Mouse (Mus musculus): ENCODE data around the gene Tmem217. TPM values are rescaled to one million over a fixed set of nuclear protein-coding genes. Genes with fewer than 3 reads are reported as not detected.
"Not testable (repeated sequence)": the region's sequence is repeated elsewhere in the genome, so short reads cannot be mapped to it uniquely, and the experiment has no call there.

Gene Tmem217
- total RNA-seq, 2 experiments from 2014 or later: not detected

DNA sequence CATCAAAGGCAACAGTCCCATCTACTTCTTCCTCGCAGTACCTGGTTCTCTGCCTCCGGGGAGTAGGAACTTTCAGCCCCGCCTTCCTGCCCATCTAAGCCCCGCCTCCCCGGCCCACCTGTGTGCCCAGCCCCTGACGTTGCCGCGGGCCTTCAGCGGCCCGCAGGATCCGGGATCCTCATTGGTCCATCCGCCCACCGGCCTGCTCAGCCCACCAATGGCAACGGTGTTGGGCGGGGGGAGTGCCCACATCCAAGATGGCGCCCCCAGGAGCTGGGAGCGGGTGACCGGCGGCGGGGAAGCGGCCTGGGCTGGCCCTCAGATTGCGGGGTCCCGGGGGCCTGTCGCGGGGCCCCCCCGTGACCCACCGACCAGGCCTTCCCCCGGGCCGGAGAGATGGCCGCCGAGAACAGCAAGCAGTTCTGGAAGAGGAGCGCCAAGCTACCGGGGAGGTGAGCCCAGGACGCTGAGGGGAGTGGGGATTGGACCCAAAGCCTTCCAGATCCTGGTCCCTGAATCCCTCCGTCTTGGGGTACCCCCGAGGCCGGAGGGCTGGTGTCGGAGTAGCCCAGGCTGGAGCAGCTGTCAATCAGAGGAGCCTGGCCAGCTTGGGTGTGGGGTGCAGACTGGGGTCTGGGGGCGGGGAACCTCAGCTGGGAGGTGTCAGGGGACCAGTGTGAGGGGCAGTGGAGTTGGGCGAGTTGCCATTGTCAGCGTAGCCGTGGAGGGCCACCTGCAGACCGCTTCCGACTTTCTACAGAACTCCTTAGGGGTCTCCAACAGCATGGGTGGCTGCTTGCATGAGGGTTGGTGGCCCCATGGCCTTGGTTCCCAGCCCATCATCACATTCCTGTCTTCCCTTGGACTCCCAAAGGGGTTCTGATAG lies 2.4 kb downstream of the Tmem217 start, which contains the start of the genes Gm17657 and Tbc1d22b:
Gene Gm17657 (minus strand): TSS at position 96 of the 886 bp plus-strand sequence.
Gene Tbc1d22b (plus strand): TSS at position 243 of the 886 bp plus-strand sequence.
- DNase-seq (ENCODE audit: low spot score): peak; percentile 93

DNA sequence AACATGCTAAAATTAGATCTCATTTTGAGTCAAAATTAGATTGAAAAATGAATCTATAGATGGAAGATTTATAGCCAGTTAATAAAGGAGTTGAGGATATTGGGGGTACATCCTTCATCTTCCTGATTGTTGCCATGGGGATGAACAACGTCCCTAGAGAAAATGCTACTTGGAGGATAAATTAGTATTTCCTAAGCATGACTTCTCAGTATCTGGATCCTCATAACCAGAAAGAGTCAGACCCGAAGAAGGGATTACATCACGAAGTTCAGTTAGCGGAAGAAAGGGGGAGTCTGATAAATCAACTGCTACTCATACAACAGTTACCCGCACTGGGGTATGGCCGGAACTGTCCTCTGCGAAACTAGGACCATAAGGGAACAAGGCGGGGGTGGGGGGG lies 3.2 kb downstream of the Tmem217 start:
- no peak for DNase-seq (ENCODE audit: low spot score)

DNA sequence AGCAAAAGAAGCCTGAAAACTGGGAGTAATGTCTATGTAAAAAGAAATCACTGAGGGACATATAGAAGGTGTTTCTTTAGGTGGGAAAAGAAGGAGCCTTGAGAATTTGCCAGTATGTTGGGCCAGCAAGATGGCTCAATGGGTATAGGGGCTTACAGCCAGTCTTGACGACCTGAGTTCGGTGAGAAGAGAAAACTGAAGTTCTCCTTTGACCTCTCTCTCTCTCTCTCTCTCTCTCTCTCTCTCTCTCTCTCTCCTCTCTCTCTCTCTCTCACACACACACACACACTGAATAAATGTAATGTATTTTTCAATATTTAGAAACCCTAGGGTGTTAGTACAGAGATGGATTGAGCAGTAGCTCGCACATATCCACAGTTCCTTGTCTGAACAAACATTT lies 3.7 kb downstream of the Tmem217 start:
- no peak for DNase-seq (ENCODE audit: low spot score)

DNA sequence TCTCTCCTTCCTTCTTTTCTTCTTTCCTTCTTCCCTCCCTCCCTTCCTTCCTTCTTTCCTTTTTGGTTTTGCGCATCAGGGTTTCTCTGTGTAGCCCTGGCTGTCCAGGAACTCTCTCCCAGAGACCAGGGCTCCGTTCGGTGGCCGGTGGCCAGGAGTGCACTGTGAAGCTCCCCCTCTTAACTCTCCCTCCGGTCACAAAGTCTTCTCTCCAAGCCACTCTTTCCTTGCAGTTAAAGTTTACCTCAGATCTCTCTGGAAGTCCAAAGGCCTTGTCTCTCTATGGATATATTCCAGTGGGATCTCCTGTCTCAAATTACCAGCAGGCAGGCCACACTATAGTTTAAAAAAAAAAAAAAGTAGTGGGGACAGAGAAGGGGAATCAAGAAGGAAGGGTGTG lies 6.9 kb downstream of the Tmem217 start:
- DNase-seq (ENCODE audit: low spot score): no peak

DNA sequence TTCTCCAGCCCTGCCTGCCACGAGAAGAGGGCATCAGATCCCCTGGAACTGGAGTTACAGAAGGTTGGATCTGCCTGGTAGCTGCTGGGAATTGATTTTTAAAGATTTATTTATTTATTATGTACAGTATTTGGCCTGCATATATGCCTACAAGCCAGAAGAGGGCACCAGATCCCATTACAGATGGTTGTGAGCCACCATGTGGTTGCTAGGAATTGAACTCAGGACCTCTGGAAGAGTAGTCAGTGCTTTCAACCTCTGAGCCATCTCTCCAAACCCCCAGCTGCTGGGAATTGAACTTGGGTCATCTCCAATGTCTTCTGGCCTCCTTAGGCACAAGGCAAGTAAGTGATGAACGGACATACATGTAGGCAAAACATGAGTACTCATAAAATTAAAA lies 8.1 kb downstream of the Tmem217 start:
- DNase-seq (ENCODE audit: low spot score): no peak

DNA sequence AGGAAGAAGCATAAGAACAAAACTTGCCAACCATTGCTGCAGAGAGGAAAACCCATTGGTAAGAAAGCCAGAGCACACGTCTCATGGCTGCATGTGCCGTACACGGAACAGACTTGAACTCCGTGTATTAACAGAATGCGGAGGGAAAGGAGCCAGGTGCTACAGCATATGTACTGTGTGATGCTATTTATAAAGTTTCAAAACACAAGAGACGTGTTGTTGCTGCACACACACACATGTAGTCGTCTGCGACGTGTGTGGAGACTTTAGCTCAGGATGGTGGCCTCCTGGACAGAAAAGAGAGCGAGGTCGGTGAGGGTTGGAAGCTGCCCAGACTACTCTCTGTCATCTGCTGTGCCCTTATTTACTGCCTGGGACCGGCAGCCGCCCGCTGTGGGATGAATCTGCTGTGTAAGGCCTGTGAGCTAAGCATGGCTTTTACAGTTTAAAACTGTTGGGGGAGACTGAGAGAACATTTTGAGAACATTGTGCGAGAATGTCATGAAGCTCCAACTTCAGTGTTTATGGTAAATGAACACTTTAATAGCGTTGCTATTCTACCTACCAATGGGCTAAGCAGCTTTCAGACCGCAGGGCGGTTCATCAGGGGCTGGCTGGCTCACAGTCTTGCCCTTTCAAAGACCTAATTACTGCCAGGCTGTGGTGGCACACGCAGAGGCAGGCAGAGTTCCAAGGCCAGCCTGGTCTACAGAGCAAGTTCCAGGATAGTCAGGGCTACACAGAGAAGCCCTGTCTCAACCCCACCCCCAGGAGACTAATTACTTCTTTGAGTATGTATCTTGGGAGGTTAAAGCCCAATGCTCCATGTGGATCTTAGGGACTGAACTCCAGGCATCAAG lies 9.1 kb downstream of the Tmem217 start:
- no peak for DNase-seq (ENCODE audit: low spot score)

DNA sequence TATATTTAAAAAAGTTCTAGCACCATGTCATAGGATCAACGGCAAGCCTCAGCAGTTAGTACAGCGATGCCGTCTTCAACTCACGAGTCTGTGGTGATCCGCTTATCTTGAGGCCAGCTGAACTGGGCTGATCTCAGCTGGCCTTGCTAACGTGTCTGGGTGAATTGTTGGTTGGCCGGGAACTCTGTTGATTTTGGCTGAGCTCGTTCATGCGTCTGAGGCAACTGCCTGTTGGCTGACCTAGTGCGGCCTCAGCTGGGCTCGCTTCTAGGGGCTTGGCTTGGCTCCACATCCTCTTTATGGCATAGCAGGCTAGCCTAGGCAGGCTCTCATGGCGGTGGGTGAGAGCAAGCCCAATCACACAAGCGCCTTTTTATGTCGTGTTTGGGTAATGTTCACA lies 10.8 kb downstream of the Tmem217 start:
- peak; percentile 88 for DNase-seq (ENCODE audit: low spot score)

DNA sequence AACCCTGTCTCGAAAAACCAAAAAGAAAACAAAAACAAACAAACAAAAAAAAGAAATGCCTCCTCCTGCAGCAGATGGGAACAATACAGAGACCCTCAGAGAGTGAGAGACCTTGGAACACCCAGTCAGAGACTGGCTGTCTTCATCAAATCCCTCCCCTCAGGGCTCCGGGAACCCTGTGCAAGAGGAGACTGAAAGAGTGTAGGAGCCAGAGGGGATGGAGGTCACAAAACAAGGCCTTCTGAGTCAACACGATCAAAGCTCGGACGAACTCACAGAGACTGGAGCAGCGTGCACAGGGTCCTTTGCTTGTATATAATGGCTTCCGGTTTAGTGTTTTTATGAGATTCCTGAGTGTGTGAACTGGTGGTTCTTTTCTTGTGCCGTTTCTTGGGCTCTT lies 11.8 kb downstream of the Tmem217 start:
- no peak for DNase-seq (ENCODE audit: low spot score)

DNA sequence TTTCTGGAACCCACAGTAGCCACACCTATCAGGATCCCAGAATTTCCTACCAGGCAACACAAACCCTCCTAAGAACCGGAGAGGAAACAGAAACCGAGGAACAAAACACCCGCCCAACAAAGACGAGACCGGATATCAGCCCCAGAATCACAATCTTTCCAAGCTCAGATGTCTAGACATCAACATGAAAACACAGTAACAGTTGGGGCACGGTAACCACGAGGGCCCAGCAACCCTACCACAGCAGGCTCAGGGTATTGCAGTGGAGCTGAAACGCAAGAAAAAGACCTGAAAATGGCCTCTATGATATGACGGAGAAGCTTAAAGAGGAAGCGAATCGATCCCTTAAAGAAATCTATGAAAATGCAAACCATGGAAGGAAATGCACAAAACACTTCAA lies 18.3 kb downstream of the Tmem217 start:
- no peak for DNase-seq (ENCODE audit: low spot score)

DNA sequence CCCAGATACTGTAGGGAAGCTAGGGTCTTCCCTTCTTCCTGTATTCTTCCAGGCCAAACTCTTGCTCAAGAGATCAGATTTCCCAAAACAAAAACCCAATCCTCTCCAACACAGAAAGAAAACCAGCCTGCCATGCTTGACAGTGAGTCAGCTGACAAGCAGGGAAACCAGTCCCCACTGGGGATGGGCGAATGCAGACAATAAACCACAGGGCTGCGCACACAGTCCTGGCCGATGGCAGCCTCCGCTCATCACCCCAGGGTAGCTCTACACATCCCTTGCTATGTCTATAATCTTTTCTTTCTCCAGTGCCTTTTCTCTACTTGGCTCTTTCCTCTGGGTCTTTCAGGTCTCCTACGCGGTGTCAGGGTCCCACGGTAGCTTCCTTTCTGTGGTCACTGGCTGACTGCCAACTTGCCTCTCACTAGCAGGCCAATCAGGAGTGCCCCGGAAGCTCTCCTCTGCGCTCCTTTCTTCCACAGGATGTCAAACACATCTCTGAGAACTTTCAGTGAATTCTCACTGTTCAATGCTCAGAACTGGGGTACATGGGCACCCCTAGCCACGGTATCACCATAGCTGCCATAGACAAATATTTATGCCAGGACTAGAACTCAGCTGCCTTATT lies 20.3 kb downstream of the Tmem217 start:
- no peak for DNase-seq (ENCODE audit: low spot score)

DNA sequence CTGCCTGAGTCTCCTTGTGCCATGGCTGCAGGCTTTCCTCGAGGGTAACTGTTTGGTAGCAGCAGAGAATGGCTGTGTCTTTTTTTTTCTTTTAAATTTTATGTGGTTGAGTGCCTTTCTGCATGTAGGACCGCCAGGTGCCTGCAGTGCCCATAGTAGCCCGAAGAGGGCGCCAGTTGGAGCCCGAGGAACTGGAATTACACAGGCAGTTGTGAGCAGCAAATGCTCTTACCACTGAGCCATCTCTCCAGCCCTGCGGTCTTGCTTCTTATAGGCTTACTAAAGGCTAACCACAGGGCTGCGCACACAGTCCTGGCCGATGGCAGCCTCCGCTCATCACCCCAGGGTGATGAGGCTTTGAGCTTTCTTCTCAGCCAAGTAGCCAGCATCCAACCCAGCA lies 20.9 kb downstream of the Tmem217 start:
- no peak for DNase-seq (ENCODE audit: low spot score)

DNA sequence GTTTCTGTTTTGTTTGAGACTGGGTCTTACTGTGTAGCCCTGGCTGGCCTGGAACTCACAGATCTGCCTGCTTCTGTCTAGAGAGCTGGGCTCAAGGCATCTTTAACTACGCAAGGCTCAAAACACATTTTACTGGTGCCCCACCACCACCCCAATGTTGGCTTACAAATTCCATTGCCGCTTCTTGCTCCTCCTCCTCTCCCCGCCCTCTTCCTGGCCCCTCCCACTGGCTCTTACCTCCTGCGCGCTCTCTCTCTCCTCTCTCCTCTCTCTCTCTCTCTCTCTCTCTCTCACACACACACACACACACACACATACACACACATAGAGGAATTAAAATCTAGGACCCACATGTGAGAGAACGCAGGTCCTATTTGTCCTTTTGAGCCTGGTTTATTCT lies 21.7 kb downstream of the Tmem217 start:
- no peak for DNase-seq (ENCODE audit: low spot score)

DNA sequence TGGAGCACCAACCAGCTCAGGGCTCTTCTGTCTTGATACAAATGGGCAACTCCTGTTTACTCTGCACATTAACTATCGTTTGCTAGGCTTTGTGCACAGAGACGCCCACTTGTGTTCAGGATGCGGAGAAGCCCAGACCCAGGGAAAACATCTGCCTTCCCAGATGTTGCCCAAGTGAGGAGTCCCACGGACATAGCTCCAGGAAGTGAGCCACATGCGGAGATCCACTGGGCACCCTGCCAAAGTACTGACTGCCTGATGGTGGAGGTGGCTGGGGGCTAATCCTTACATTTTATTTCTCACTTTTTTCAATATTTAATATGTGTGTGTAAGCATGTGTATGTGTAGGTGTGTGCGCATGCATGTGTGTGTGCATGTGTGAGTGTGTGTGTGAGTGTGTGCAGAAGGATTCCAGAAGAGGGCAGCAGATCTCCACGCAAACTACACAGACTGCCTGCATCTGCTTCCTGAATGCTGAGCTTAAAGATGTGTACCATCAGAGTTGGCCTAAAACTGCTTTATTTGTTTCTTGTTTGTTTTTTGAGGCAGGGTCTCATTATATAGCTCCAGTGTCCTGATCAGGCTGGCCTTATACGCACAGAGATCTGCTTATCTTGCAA lies 23.5 kb downstream of the Tmem217 start:
- no peak for DNase-seq (ENCODE audit: low spot score)

DNA sequence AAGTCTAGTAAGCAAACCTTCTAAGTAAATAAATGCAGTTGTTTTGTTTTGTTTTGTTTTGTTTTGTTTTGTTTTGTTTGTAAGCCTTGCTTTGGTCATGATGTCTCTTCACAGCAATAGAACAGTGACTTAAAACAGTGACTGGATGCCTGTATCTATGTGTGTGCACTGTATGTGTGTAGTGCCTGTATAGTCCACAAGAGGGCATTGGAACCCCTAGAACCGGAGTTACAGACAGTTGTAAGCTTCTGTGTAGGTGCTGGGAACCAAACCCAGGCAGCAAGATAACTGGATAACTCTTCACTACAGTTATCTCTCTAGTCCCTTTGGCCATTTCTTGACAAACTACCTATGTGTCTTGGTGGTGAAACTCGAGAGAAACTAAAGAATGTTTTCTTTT lies 26.6 kb downstream of the Tmem217 start:
- no peak for DNase-seq (ENCODE audit: low spot score)

DNA sequence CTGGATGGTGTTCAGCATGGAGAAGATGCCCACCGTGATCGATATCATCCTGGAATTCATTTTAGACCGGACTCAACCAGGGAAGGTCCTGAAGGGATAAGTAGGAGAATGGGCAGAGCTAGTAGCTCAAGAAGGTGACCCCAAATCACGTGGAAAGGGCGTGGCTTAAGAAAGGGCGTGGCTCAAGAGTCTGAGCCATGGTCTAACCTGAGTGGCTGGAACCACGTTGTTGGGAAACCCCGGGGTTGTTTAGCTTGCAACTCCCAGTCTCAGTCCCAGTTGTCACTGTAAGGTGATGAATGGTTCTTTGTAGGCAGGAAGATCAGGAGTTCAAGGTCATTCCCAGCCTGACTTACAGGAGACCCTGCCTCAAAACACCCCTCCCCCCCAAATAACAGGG lies 32.5 kb downstream of the Tmem217 start:
- no peak for DNase-seq (ENCODE audit: low spot score)

DNA sequence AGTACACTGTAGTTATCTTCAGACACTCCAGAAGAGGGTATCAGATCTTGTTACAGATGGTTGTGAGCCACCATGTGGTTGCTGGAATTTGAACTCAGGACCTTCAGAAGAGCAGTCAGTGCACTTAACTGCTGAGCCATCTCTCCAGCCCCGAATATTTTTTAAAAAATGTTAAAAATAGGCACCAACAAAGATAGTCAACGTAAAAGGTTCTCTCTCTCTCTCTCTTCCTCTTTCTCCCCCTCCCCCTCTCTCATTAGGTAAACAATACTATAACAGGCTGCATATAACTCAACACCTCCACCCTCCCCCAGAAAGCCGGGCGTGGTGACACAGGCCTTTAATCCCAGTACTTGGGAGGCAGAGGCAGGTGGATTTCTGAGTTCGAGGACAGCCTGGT lies 33.5 kb downstream of the Tmem217 start:
- not testable (repeated sequence) for DNase-seq (ENCODE audit: low spot score)

DNA sequence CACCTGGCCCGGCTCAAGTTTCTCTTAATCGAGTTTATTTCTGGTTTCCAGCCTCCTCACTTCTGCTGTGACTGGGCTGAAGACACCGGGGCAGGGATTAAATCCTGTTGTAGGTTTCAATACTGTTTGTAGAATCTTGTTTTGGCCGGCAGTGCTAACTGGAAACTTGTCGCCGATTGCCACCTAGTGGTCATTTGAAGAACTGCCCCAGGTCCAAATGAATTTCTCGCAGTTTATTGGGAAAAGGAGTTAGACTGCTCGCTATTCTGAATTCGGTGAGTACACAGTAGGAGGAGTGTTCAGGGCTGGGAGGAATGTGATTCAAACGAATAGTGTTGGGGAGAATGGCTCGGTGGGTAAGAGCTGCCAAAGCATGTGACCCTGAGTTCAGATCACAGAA lies 37.8 kb downstream of the Tmem217 start:
- peak; percentile 83 for DNase-seq (ENCODE audit: low spot score)

DNA sequence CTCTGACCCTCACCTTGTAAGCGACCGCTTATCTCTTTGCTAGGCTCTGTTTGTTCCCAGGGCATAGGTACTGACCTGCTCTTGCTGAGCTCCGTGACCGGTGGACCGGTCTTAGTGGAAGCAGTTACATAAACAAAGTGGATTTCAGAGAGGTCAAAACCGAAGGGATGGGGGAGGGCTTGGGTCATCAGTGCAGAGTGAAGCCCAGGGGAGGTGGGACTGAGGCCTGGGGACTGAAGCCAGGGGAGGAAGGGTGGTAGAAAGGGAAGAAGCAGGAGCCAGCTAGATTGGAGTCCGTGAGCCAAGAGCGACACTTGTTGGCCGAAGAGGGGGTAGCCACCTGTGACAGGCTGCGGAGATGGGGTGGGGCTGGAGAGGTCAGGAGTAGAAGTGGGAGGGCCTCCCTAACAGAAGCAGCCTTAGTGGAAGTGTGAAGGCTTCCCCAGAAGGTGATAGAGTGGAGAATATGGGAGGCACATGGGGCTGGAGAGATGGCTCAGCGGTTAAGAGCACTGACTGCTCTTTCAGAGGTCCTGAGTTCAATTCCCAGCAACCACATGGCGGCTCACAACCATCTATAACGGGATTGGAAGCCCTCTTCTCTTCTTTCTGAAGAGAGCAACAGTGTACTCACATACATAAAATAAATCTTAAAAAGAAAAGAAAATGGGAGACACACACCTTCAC lies 39.0 kb downstream of the Tmem217 start:
- DNase-seq (ENCODE audit: low spot score): peak; percentile 55

DNA sequence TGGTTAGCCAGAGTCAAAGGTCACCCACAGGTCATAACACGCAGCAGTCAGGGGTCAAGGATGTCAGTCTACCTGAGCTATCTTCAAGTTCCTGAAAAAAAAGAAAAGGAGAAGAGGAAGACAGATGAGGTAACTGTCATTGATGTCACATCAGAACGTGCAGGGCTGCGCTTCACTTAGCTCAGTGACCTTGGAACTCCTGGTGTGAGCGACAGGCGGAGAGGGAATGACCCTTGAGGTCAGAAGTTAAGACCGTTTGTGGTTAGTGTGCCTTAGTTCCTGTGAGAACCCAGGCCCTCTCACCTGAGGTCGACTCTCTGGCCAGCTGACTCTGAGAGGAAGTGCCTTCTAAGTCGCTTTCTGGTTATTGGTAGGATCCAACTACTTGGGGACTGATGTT lies 41.5 kb downstream of the Tmem217 start:
- DNase-seq (ENCODE audit: low spot score): no peak

DNA sequence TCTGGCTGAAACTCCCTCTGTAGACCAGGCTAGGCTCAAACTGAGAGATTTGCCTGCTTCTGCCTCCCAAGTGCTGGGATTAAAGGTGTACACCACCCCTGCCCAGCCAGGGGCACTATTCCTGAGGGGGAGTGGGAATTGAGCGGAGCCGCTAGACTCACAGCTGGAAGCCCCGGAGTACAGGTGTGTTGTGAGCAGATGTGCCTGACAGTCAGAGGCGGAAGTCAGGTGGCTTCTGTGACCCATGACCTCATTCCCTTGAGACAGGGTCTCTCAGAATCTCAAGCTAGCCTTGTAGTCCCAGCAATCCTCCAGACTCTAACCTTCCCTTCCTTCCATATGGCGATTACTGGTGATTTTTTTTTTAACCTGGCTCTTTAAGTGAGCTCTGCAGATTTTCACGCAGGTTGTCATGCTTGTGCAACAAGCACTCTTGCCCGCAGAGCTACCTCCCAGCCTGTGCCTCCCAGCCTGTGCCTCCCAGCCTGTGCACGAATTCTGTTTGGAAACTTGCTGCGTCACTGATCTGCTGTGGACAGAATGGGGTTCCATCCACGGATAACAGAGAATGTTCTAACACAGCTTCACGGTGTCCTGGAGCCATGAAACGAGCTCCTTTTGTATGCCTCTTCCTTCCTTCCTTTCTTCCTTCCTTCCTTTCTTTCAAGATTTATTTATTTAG lies 43.1 kb downstream of the Tmem217 start:
- no peak for DNase-seq (ENCODE audit: low spot score)
